Mouse (Mus musculus) myocyte (in vitro differentiated cells): ENCODE results near the gene Zhx3. TPM values are rescaled to one million over a fixed set of nuclear protein-coding genes. Genes with fewer than 3 reads are reported as not detected.

ENCODE experiments used
- H3K27me3 ChIP-seq: one replicate; pipeline ENCODE4 v1.6.1; 2011; ENCODE audit not compliant: control insufficient read depth, insufficient read depth, insufficient read length
- H3K36me3 ChIP-seq: one replicate; pipeline ENCODE4 v1.6.1; 2011; ENCODE audit not compliant: control insufficient read depth, insufficient read depth
- H3K4me2 ChIP-seq: one replicate; pipeline ENCODE4 v1.6.1; 2011; ENCODE audit warnings: low read depth, control low read depth
- H3K4me3 ChIP-seq: one replicate; pipeline ENCODE4 v1.5.1; 2011; ENCODE audit warnings: mild to moderate bottlenecking, control low read depth, moderate library complexity
- H3K79me2 ChIP-seq: one replicate; pipeline ENCODE4 v1.6.1; 2011; ENCODE audit not compliant: control insufficient read depth, insufficient read depth
- H3ac ChIP-seq: one replicate; pipeline ENCODE4 v1.6.1; 2011; ENCODE audit not compliant: control insufficient read depth, insufficient read length
- CEBPB ChIP-seq: IDR thresholded peaks from 2 replicates; pipeline ENCODE4 v1.6.1; 2011; ENCODE audit warnings: mild to moderate bottlenecking, moderate library complexity; ENCODE audit not compliant: poor library complexity, insufficient read depth, severe bottlenecking
- E2F4 ChIP-seq: IDR thresholded peaks from one replicate; pipeline ENCODE4 v1.6.1; 2011; ENCODE audit warnings: mild to moderate bottlenecking, control low read depth, moderate library complexity; ENCODE audit not compliant: insufficient read depth
- MAX ChIP-seq: IDR thresholded peaks from one replicate; pipeline ENCODE4 v1.6.1; 2011; ENCODE audit warnings: low read depth, mild to moderate bottlenecking, control low read depth
- MYOD1 ChIP-seq, 3 experiments: IDR thresholded peaks; one replicate each; pipeline ENCODE4 v1.6.1; 2011; ENCODE audit warnings: control low read depth in 2 of 3, low read depth in 2 of 3, mild to moderate bottlenecking in 2 of 3, moderate library complexity in 1 of 3; ENCODE audit not compliant: insufficient read length in 2 of 3, control insufficient read depth in 1 of 3
- MYOG ChIP-seq, 3 experiments: IDR thresholded peaks; one replicate each; pipeline ENCODE4 v1.6.1; 2011; ENCODE audit warnings: control low read depth in 2 of 3, low read depth in 2 of 3, mild to moderate bottlenecking in 2 of 3; ENCODE audit not compliant: insufficient read length in 2 of 3, control insufficient read depth in 1 of 3, insufficient read depth in 1 of 3
- POLR2A ChIP-seq: IDR thresholded peaks from one replicate; pipeline ENCODE4 v1.6.1; 2011; ENCODE audit warnings: low read depth, mild to moderate bottlenecking, control low read depth, moderate library complexity; ENCODE audit not compliant: insufficient read length
- POLR2AphosphoS2 ChIP-seq: IDR thresholded peaks from one replicate; pipeline ENCODE4 v1.6.1; 2011; ENCODE audit warnings: low read depth, control low read depth; ENCODE audit not compliant: insufficient read length
- REST ChIP-seq: IDR thresholded peaks from one replicate; pipeline ENCODE4 v1.6.1; 2011; ENCODE audit warnings: mild to moderate bottlenecking, control low read depth, moderate library complexity; ENCODE audit not compliant: insufficient read depth, insufficient read length
- SRF ChIP-seq: IDR thresholded peaks from one replicate; pipeline ENCODE4 v1.6.1; 2011; ENCODE audit warnings: low read depth; ENCODE audit not compliant: control insufficient read depth, insufficient read length
- TCF12 ChIP-seq: IDR thresholded peaks from one replicate; pipeline ENCODE4 v1.6.1; 2011; ENCODE audit warnings: mild to moderate bottlenecking, control low read depth; ENCODE audit not compliant: poor library complexity, insufficient read depth, severe bottlenecking
- TCF3 ChIP-seq: IDR thresholded peaks from one replicate; pipeline ENCODE4 v1.6.1; 2011; ENCODE audit warnings: low read depth, control low read depth; ENCODE audit not compliant: insufficient read length
- USF1 ChIP-seq: IDR thresholded peaks from one replicate; pipeline ENCODE4 v1.6.1; 2011; ENCODE audit warnings: low read depth, mild to moderate bottlenecking, control low read depth, moderate library complexity
- polyA plus RNA-seq: library from polyadenylated mRNA; unstranded; fragments of >200 nt; fragmentation: generic; extraction: Trizol; gene quantifications from one replicate; pipeline ENCODE4 v1.2.1, GENCODE M21; 2012; ENCODE audit warnings: missing spikeins

Gene Zhx3
- polyA plus RNA-seq, 1 experiment: 6.1 TPM

DNA sequence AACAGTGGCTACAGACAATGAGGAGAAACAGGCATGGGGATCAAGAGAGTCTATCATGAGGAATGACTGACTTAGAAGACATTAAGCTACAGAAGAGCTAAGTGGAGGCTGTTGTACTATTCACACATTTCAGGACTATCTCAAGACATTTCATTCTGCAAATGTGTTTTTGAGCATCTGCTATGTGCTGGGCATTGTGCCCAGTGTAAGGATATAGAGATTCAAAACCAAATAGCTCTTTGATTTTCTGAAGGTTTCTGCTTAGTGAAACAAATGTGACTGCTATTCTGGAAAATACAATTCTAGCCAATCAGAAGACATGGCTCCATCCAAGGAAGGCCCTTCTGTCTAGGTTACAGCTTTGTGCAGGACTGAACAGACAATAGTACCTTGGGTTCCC, 18.1 kb downstream of the Zhx3 start:
- Histone ChIP-seq H3K4me3 (no peak overlapping the region), H3K27me3 (no peaks in the 10 kb centered on the region), H3K79me2 (peaks cover 21% of the 10 kb centered on the region), H3K4me2 (no peak overlapping the region), H3ac (no peak overlapping the region), H3K36me3 (no peaks in the 10 kb centered on the region)
- TF ChIP-seq REST (no peak), USF1 (no peak), MYOG (IDR thresholded peaks at IDR 0.05; ENCODE audit: control insufficient read depth in 1 of 3, insufficient read depth in 1 of 3, insufficient read length in 2 of 3, low read depth in 2 of 3) (no peak), MYOD1 (IDR thresholded peaks at IDR 0.05; ENCODE audit: control insufficient read depth in 1 of 3, insufficient read length in 2 of 3, low read depth in 2 of 3) (no peak), SRF (no peak), TCF12 (no peak), MAX (no peak), POLR2A (no peak), TCF3 (no peak), POLR2AphosphoS2 (no peak), CEBPB (no peak), E2F4 (no peak)

- Histone ChIP-seq H3ac (no peak overlapping the region), H3K79me2 (peaks cover 11% of the 10 kb centered on the region), H3K4me3 (no peak overlapping the region), H3K27me3 (no peaks in the 10 kb centered on the region), H3K4me2 (no peak overlapping the region), H3K36me3 (no peaks in the 10 kb centered on the region)
- no peak for TF ChIP-seq POLR2A
- TF ChIP-seq REST: no peak
- TF ChIP-seq MYOG (IDR thresholded peaks at IDR 0.05; ENCODE audit: control insufficient read depth in 1 of 3, insufficient read depth in 1 of 3, insufficient read length in 2 of 3, low read depth in 2 of 3): no peak
- no peak for TF ChIP-seq TCF3
- TF ChIP-seq MAX: no peak
- TF ChIP-seq SRF: no peak
- TF ChIP-seq TCF12: no peak
- TF ChIP-seq MYOD1 (IDR thresholded peaks at IDR 0.05; ENCODE audit: control insufficient read depth in 1 of 3, insufficient read length in 2 of 3, low read depth in 2 of 3): no peak
- TF ChIP-seq POLR2AphosphoS2: no peak
- TF ChIP-seq E2F4: no peak
- TF ChIP-seq USF1: no peak
- TF ChIP-seq CEBPB: no peak
Measured at GRCm38 (mm10) chr2:160850360-160850759, 22.4 kb downstream of the Zhx3 start.

- Histone ChIP-seq H3K27me3 (no peaks in the 10 kb centered on the region), H3K4me2 (no peak overlapping the region), H3ac (no peak overlapping the region), H3K36me3 (no peaks in the 10 kb centered on the region), H3K79me2 (peaks cover 9% of the 10 kb centered on the region), H3K4me3 (no peak overlapping the region)
- TF ChIP-seq POLR2A (no peak), CEBPB (0 out of 2 replicates have a peak, but pooled peaks have one; percentile 11)
Measured at GRCm38 (mm10) chr2:160849617-160850240, 23.1 kb downstream of the Zhx3 start.

- Histone ChIP-seq H3K4me2 (peak overlapping the region; percentile 24), H3K36me3 (no peaks in the 10 kb centered on the region), H3K27me3 (no peaks in the 10 kb centered on the region), H3ac (no peak overlapping the region), H3K4me3 (no peak overlapping the region), H3K79me2 (peaks cover 9% of the 10 kb centered on the region)
- TF ChIP-seq MYOG (IDR thresholded peaks at IDR 0.05; ENCODE audit: control insufficient read depth in 1 of 3, insufficient read depth in 1 of 3, insufficient read length in 2 of 3, low read depth in 2 of 3) (peak in 1 of 3 experiments; percentile 7), MYOD1 (IDR thresholded peaks at IDR 0.05; ENCODE audit: control insufficient read depth in 1 of 3, insufficient read length in 2 of 3, low read depth in 2 of 3) (peak in 2 of 3 experiments; percentile 42 to 45), TCF12 (no peak)
Measured at GRCm38 (mm10) chr2:160848186-160848585, 24.6 kb downstream of the Zhx3 start.

DNA sequence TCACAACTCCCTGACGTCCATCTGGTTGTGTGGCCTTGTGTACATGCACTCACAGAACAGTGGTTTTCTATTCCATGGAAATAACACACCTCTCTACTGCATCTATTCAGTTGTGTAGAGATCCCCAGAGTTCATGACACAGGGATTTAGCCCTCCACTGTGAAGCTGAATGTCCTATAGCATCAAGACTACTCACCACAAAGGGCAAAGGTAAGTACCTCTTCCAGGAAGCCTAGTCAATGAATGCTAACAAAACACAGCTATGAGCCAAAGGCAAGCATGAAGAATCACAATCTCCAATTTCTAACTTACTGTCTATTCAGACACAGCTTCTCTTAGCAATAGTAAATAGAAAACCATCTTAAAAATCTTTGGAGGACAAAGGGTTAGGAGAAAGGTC, 25.1 kb downstream of the Zhx3 start:
- H3K4me2 ChIP-seq: no peak overlapping the region
- H3K4me3 ChIP-seq: no peak overlapping the region
- TF ChIP-seq SRF: no peak
- no peak for TF ChIP-seq REST
- no peak for TF ChIP-seq MYOG (IDR thresholded peaks at IDR 0.05; ENCODE audit: control insufficient read depth in 1 of 3, insufficient read depth in 1 of 3, insufficient read length in 2 of 3, low read depth in 2 of 3)
- TF ChIP-seq CEBPB: no peak
- TF ChIP-seq POLR2AphosphoS2: no peak
- no peak for TF ChIP-seq POLR2A
- no peak for TF ChIP-seq MYOD1 (IDR thresholded peaks at IDR 0.05; ENCODE audit: control insufficient read depth in 1 of 3, insufficient read length in 2 of 3, low read depth in 2 of 3)
- no peak for TF ChIP-seq USF1
- no peak for TF ChIP-seq TCF12
- no peak for TF ChIP-seq E2F4
- TF ChIP-seq MAX: no peak
- TF ChIP-seq TCF3: no peak
- H3K27me3 ChIP-seq: no peaks in the 10 kb centered on the region
- H3K36me3 ChIP-seq: no peaks in the 10 kb centered on the region
- no peak overlapping the region for H3ac ChIP-seq
- H3K79me2 ChIP-seq: peaks cover 9% of the 10 kb centered on the region
